In the genomic region with DNA sequence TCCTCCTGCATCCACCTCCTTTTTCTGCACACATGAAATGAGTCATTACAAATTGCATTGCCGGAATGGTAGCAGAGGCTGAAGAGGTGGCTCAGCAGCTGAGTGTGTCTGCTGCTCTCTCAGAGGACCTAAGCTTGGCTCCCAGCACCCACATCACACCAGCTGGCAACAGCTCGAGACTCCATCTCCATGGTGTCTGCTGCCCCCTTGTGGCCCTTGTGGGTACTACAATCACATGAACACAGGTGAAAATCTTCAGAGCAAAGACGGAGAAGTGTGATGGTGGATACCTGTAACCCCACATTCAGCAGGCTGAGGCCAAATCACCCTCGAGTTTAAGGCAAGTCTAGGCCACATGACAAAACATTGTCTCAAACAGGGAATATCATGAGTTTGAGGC, we compare ENCODE assay signal across 13 mouse cellular contexts. TPM values are rescaled to one million over a fixed set of nuclear protein-coding genes. Genes with fewer than 3 reads are reported as not detected.
A peak's percentile ranks its signal among the peaks of the same experiment; 100 is the strongest.
DNase-seq lines count a peak whose midpoint lies in the region; ATAC-seq and TF ChIP-seq lines count a peak whose summit lies in the region.
"Had no signal": no experiment of that assay in that cellular context is flagged by ENCODE, and none has a peak within 500 bp of the region (broad histone marks: within the 10 kb centered on the region; RNA-seq: fewer than 3 reads in every experiment).

No protein-coding gene starts in this region.

- H3K4me1 ChIP-seq in kidney, adult 2 months (ENCODE audit: control insufficient read depth, insufficient read depth, low read length), result no peaks in the 10 kb centered on the region
- H3K4me1 ChIP-seq in kidney, embryonic 14.5 days (ENCODE audit: control insufficient read depth, insufficient read depth, low read length), result no peaks in the 10 kb centered on the region
- no peaks in the 10 kb centered on the region; the same call in 1 of the 2 replicates for H3K4me1 ChIP-seq in thymus, adult 2 months (replicated peaks; ENCODE audit: control insufficient read depth, insufficient read depth, low read length)

- no peak overlapping the region for H3K4me3 ChIP-seq in kidney, adult 2 months (ENCODE audit: insufficient read depth, low read depth, low read length)
- no peak overlapping the region for H3K4me3 ChIP-seq in kidney, embryonic 14.5 days (ENCODE audit: low read length)
- H3K4me3 ChIP-seq in thymus, adult 2 months (ENCODE audit: control insufficient read depth, insufficient read depth, low read length), result no peak overlapping the region

- H3K9ac ChIP-seq in kidney, embryonic 14.5 days (ENCODE audit: low read depth, low read length), result no peak overlapping the region

- TF ChIP-seq POLR2A in kidney, adult 2 months (IDR thresholded peaks at IDR 0.05; ENCODE audit: low read depth, low read length), result no peak
- no peak for TF ChIP-seq POLR2A in thymus, adult 2 months (IDR thresholded peaks at IDR 0.05; ENCODE audit: control insufficient read depth, extremely low read depth, insufficient read depth, low read length, poor library complexity)

- DNase-seq in kidney, adult 2 months, result no peak
- peak; percentile 46 for DNase-seq in thymus, adult 2 months
- DNase-seq in thymus, adult 18-20 months, result no peak
- peak; percentile 73 for DNase-seq in thymus, postnatal 4 days
- no peak for DNase-seq in embryo, embryonic 10.5 days (ENCODE audit: low spot score)
- no peak for DNase-seq in adrenal gland, postnatal 4 days (ENCODE audit: low spot score in 2 of 2)
- DNase-seq: adrenal gland, postnatal 25 days; heart, postnatal 10 days; kidney, adult 11 months; lung, adult 18-20 months had no signal

- TF ChIP-seq CTCF in kidney, adult 2 months (conservative IDR thresholded peaks at IDR 0.05; ENCODE audit: insufficient read depth, insufficient read length, low read depth, low read length), result peak; percentile 33
- peak; percentile 63; the same call in 1 of the 2 replicates for TF ChIP-seq CTCF in thymus, adult 2 months (IDR thresholded peaks at IDR 0.05; ENCODE audit: borderline replicate concordance, control insufficient read depth, extremely low read depth, insufficient read depth, low read length, poor library complexity)

- no peaks in the 10 kb centered on the region for H3K36me3 ChIP-seq in kidney, adult 2 months (ENCODE audit: control insufficient read depth, insufficient read depth, low read length)
- no peaks in the 10 kb centered on the region for H3K36me3 ChIP-seq in kidney, embryonic 14.5 days (ENCODE audit: control insufficient read depth, insufficient read depth, low read length)
- no peaks in the 10 kb centered on the region for H3K36me3 ChIP-seq in thymus, adult 2 months (ENCODE audit: control insufficient read depth, insufficient read depth, low read length)

- WGBS in kidney, adult 2 months, result 48% methylated on average over 4 of the region's 4 CpGs
- WGBS in kidney, embryonic 14.5 days, result 57% methylated on average over 4 of the region's 4 CpGs
- 50% methylated on average over 4 of the region's 4 CpGs for WGBS in thymus, adult 2 months

- ATAC-seq in kidney, embryonic 14.5 days (ENCODE audit: low FRiP score, low TSS enrichment), result no peak
- 0 out of 2 replicates have a peak, but pooled peaks have one; percentile 51 for ATAC-seq in erythroblast, adult 5-6 weeks (replicated peaks; ENCODE audit: low FRiP score, poor library complexity, severe bottlenecking)

- peaks cover 3% of the 10 kb centered on the region; the same call in 1 of the 2 replicates for H3K9me3 ChIP-seq in kidney, embryonic 14.5 days (ENCODE audit: control insufficient read depth, low read length)

- no peaks in the 10 kb centered on the region for H3K27me3 ChIP-seq in kidney, adult 2 months (replicated peaks; ENCODE audit: control insufficient read depth, insufficient read depth, low read length)
- H3K27me3 ChIP-seq in kidney, embryonic 14.5 days (ENCODE audit: control insufficient read depth, insufficient read depth, low read length), result no peaks in the 10 kb centered on the region
- H3K27me3 ChIP-seq in thymus, adult 2 months (ENCODE audit: control insufficient read depth, insufficient read depth, low read length), result no peaks in the 10 kb centered on the region

- H3K4me2 ChIP-seq in kidney, embryonic 14.5 days (replicated peaks; ENCODE audit: low read depth, low read length), result no peak overlapping the region

- no peak overlapping the region for H3K27ac ChIP-seq in kidney, adult 2 months (ENCODE audit: insufficient read depth, low read depth, low read length)
- no peak overlapping the region for H3K27ac ChIP-seq in kidney, embryonic 14.5 days (ENCODE audit: low read depth, low read length)
- no peak overlapping the region for H3K27ac ChIP-seq in thymus, adult 2 months (ENCODE audit: control insufficient read depth, insufficient read depth, low read length)

RNA-seq across cellular contexts. Expression of a gene that starts 8.9 kb away (rescaled TPM):
- polyA plus RNA-seq in kidney, adult 2 months (2012; rRNA removed), result not detected in 2 replicates
- polyA plus RNA-seq in kidney, embryonic 14.5 days (2014; fragmentation: Nextera tagmentation; extraction: Ambion mirVana), result not detected in 2 replicates
- polyA plus RNA-seq in thymus, adult 2 months (2012; rRNA removed), result 0.85 and 1.00 TPM in 2 replicates
- not detected in 2 replicates for total RNA-seq in erythroblast, adult 5-6 weeks (2015; ENCODE audit: low replicate concordance)
- total RNA-seq in erythroblast, adult 5-6 weeks (2017; ENCODE audit: low replicate concordance), result not detected in 2 replicates
- not detected for total RNA-seq in adrenal gland, postnatal 4 days (2021)
- total RNA-seq: adrenal gland, postnatal 25 days; gastrocnemius, adult 8-10 months; heart, postnatal 10 days had no signal

RNA-seq across cellular contexts. Expression of a gene that starts 12.2 kb away (rescaled TPM):
- 2.3 and 4.1 TPM in 2 replicates for polyA plus RNA-seq in kidney, adult 2 months (2012; rRNA removed)
- 2.6 and 3.3 TPM in 2 replicates for polyA plus RNA-seq in kidney, embryonic 14.5 days (2014; fragmentation: Nextera tagmentation; extraction: Ambion mirVana)
- 402 and 429 TPM in 2 replicates for polyA plus RNA-seq in thymus, adult 2 months (2012; rRNA removed)
- 102 and 125 TPM in 2 replicates for total RNA-seq in erythroblast, adult 5-6 weeks (2015; ENCODE audit: low replicate concordance)
- 244 and 272 TPM in 2 replicates for total RNA-seq in erythroblast, adult 5-6 weeks (2017; ENCODE audit: low replicate concordance)
- total RNA-seq in adrenal gland, postnatal 4 days (2021), result 1 to 10 TPM; 3.0 to 7.3 TPM

RNA-seq across cellular contexts. Expression of a gene that starts 24.2 kb away (rescaled TPM):
- 0.11 and 0.48 TPM in 2 replicates for polyA plus RNA-seq in kidney, adult 2 months (2012; rRNA removed)
- polyA plus RNA-seq in kidney, embryonic 14.5 days (2014; fragmentation: Nextera tagmentation; extraction: Ambion mirVana), result 0.26 and 0.31 TPM in 2 replicates
- 0.12 TPM in 1 of 2 replicates, not detected in the other for polyA plus RNA-seq in thymus, adult 2 months (2012; rRNA removed)
- not detected in 2 replicates for total RNA-seq in erythroblast, adult 5-6 weeks (2015; ENCODE audit: low replicate concordance)
- total RNA-seq in erythroblast, adult 5-6 weeks (2017; ENCODE audit: low replicate concordance), result not detected in 2 replicates
- total RNA-seq in adrenal gland, postnatal 4 days (2021), result under 1 TPM; 0.36 to 0.37 TPM
- total RNA-seq: gastrocnemius, adult 8-10 months had no signal

RNA-seq across cellular contexts. Expression of a gene that starts 41.4 kb away (rescaled TPM):
- polyA plus RNA-seq in kidney, adult 2 months (2012; rRNA removed), result 9.4 and 10.5 TPM in 2 replicates
- 9.6 and 10.3 TPM in 2 replicates for polyA plus RNA-seq in kidney, embryonic 14.5 days (2014; fragmentation: Nextera tagmentation; extraction: Ambion mirVana)
- polyA plus RNA-seq in thymus, adult 2 months (2012; rRNA removed), result 6.2 and 6.8 TPM in 2 replicates
- total RNA-seq in erythroblast, adult 5-6 weeks (2015; ENCODE audit: low replicate concordance), result 1.0 TPM in 1 of 2 replicates, not detected in the other
- total RNA-seq in erythroblast, adult 5-6 weeks (2017; ENCODE audit: low replicate concordance), result 0.34 and 1.3 TPM in 2 replicates
- 1 to 10 TPM; 5.8 to 7.0 TPM for total RNA-seq in adrenal gland, postnatal 4 days (2021)

RNA-seq across cellular contexts. Expression of a gene that starts 41.5 kb away (rescaled TPM):
- polyA plus RNA-seq in kidney, adult 2 months (2012; rRNA removed), result 34.9 and 39.8 TPM in 2 replicates
- 25.0 and 32.3 TPM in 2 replicates for polyA plus RNA-seq in kidney, embryonic 14.5 days (2014; fragmentation: Nextera tagmentation; extraction: Ambion mirVana)
- polyA plus RNA-seq in thymus, adult 2 months (2012; rRNA removed), result 166 and 168 TPM in 2 replicates
- 9.6 and 11.1 TPM in 2 replicates for total RNA-seq in erythroblast, adult 5-6 weeks (2015; ENCODE audit: low replicate concordance)
- 13.3 and 16.0 TPM in 2 replicates for total RNA-seq in erythroblast, adult 5-6 weeks (2017; ENCODE audit: low replicate concordance)
- total RNA-seq in adrenal gland, postnatal 4 days (2021), result 10 to 100 TPM; 25.6 to 32.3 TPM

Comparison
In these comparisons a context has a peak if more than half of its experiments do, and no peak if none do; other contexts are left out.
1. DNase-seq: peak in thymus, adult 2 months (single experiment) and thymus, postnatal 4 days (single experiment); none in kidney, adult 2 months (single experiment), thymus, adult 18-20 months (0 of 2), embryo, embryonic 10.5 days (single experiment) and adrenal gland, postnatal 4 days (0 of 2).
2. RNA of a gene that starts 12.2 kb away (polyA plus RNA-seq): 402 to 429 TPM in thymus, adult 2 months; 2.3 to 4.1 TPM in kidney, adult 2 months and 2.6 to 3.3 TPM in kidney, embryonic 14.5 days; every median in the first group is over 10 times any median in the second.